Mouse (Mus musculus) natural killer cell, adult 2 months (primary cell): ENCODE measurements around the gene C1qtnf9.

ENCODE experiments used
- DNase-seq, 2 experiments: peaks; one replicate each; pipeline ENCODE4 v3.0.0; 2022; ENCODE audit warnings: low spot score in 2 of 2

Gene C1qtnf9

DNA sequence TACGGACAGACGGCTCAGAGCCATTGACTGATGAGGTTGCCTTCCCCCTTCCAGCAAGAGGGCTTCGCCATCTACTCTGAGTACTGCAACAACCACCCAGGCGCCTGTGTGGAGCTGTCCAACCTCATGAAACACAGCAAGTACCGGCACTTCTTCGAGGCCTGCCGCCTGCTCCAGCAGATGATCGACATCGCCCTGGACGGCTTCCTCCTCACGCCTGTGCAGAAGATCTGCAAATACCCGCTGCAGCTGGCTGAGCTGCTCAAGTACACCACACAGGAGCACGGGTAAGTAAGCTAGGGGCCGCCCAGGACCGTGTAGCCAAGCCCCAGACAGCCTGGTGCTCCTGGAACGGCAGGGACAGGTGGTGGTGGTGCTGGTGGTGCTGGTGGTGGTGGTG is 16.4 kb upstream of the C1qtnf9 start:
- DNase-seq = no peak

GRCm38 (mm10) chr14:60752892-60753800 is 14.8 kb upstream of the C1qtnf9 start:
- DNase-seq = no peak

DNA sequence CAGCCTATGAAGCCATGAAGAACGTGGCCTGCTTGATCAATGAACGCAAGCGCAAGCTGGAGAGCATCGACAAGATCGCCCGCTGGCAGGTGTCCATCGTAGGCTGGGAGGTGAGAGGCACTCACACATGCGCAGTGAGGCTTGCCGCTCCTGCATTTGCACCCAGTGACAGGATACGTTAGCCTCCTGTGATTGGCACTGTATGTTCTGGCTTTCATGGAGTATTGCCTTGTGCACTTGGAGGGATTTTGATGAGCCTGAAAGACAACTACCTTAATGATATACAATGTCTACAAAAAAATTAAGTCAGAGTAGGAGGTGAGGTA is 14.2 kb upstream of the C1qtnf9 start:
- no peak for DNase-seq

DNA sequence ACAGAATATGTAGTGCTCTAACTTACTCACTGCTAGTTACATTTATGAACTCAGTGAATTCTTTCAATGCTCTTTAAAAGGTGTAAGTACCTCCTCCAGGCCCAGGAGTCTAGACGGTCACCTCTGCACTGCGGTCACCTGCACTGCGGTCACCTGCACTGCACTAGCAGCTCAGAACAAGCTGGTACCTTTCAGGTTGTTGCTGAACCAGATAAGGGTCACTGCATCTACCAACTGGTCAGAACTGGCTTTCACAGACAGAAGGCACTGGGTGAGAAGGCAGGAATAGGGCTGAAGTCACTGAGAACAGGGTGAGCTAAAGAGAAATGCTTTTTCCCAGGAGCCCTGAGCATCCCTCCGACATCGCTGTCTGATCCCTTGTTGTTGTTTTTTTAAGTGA is 13.3 kb upstream of the C1qtnf9 start:
- DNase-seq = no peak

GRCm38 (mm10) chr14:60756271-60756670 is 11.7 kb upstream of the C1qtnf9 start:
- DNase-seq = no peak

GRCm38 (mm10) chr14:60757265-60757664 is 10.7 kb upstream of the C1qtnf9 start:
- no peak for DNase-seq

DNA sequence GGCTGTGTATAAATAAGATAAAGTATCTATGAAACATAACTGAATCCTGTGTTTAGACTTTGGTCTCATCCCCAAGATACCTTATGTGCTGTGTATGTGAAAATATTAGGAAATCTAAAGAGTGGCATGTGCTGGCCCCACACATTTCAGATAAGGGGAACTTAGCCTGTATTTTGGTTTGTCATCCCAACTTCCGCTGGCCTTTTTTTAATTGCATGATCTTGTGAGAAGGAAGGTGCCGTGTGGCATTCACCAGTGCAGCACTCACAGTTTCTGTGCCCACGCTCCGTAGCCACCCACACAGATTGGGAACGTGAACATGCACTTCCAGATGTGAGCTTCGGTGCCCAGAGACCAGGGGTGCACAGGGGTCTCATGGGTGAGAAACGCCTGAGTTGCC is 10.2 kb upstream of the C1qtnf9 start:
- DNase-seq = no peak

DNA sequence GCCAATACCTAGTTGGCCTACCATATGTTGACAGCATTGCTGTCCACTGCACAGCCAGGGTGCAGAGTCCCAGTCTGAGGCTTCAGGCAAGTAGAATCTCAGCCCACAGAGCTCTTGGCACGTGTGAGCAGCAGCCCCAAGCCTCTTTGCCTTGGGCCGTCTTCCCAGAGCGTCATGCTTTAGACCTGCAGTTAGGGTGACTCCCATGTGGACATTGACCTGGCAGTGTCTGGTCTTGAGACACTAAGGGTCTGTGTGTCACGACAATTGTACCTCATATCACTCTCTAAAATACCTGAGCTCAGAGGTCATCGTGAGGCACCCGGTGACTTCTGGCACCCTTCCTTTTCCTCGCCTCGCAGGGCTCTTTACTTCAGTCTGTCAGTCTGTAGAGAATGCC is 8.8 kb upstream of the C1qtnf9 start:
- DNase-seq = no peak

GRCm38 (mm10) chr14:60761801-60762200 is 6.1 kb upstream of the C1qtnf9 start:
- DNase-seq = no peak

- DNase-seq = no peak
Measured at GRCm38 (mm10) chr14:60762754-60763153, 5.2 kb upstream of the C1qtnf9 start.

GRCm38 (mm10) chr14:60763746-60764145 is 4.2 kb upstream of the C1qtnf9 start:
- DNase-seq = no peak

GRCm38 (mm10) chr14:60764526-60764925 is 3.4 kb upstream of the C1qtnf9 start:
- no peak for DNase-seq

GRCm38 (mm10) chr14:60765025-60765424 is 2.9 kb upstream of the C1qtnf9 start:
- no peak for DNase-seq

DNA sequence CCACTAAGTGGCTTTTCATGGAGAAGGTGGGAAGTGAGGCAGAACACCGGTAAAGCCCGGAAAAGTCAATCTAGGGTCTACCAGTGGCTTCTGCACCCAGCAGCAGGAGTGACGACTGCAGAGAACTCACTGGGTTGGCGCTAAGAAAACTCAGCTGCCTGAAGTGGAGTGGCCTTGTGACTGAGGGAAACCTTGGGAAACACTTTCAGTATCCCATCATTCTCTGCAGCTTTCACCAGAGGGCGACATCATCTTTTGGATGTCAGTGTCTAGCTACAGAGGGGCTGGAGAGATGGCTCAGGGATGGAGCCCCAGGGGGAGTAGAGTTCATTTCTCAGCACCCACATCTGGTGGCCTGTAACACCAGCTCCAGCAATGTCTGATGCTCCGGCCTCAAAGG is 1.4 kb downstream of the C1qtnf9 start:
- no peak for DNase-seq

DNA sequence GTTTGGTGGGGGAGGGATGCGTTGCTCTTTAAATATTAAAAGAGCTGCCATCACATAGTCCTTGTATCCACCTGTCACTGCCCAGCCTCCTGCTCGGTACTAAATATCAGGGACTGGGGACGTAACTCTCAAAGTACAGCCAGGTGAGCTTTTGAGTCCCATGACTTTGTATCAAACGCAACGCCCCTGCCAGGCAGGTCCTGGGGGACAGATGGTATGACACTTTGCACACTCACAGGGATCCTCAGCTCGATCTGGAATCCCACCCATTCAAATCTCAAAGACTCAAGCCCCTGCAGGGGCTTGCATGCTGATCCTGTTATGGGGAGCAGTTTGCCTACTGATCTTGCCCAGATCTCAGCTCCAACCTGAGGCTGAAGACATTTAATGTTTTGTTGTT is 2.7 kb downstream of the C1qtnf9 start:
- no peak for DNase-seq

- peak; percentile 64 to 79 for DNase-seq
Measured at GRCm38 (mm10) chr14:60771057-60771456, 3.1 kb downstream of the C1qtnf9 start.

GRCm38 (mm10) chr14:60773476-60773875 is 5.5 kb downstream of the C1qtnf9 start:
- no peak for DNase-seq

- no peak for DNase-seq
Measured at GRCm38 (mm10) chr14:60776521-60776920, 8.6 kb downstream of the C1qtnf9 start.

DNA sequence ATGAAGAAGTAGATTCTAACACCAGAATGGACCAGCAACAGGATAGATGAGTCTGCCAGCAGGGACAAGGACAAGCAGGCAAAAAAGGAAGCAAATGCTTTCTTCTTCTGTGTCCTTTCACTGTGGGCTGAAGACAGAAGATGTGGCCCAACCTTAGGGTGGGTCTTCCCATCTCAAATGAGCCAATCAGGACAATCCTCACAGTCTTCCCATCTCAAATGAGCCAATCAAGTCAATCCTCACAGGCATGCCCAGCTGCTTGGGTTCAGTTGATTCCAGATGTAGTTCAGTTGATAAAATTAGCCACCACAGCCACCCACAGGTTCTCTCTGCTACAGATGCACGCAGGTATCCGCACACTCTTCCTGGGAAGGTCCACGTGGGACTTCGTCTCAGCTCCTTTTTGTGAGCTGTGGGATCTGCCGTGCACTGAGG is 9.6 kb downstream of the C1qtnf9 start:
- no peak for DNase-seq

DNA sequence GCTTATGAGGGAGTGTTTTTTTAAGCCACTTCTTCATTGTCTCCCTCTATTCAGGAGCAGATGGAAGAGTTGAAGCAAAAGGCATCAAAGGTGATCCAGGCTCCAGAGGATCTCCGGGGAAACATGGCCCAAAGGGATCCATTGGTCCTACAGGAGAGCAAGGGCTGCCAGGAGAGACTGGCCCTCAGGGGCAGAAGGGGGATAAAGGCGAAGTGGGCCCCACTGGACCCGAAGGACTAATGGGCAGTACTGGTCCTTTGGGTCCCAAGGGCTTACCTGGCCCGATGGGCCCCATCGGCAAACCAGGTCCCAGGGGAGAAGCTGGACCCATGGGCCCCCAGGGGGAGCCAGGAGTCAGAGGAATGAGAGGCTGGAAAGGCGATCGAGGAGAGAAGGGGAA is 11.3 kb downstream of the C1qtnf9 start:
- no peak for DNase-seq

- DNase-seq = no peak
Measured at GRCm38 (mm10) chr14:60782121-60782656, 14.3 kb downstream of the C1qtnf9 start.

DNA sequence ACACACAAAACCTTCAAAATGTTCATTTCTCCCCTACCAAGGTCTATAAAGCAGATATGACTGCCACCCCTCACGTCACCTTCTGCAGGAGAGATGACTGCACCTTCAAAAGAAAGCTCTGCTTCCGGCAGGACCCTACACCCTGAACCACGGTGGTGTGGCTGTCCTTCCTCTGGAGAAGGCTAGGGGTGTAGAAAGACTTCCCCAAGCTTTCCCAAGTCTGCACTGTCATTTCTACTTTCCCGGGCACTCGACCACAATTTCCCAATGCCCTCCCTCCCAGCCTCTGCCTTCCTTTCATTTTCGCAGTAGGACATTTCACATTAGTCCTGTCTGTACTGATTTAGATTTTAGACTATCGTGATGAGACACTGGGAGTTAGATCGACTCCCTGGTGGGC is 15.3 kb downstream of the C1qtnf9 start:
- DNase-seq = no peak
